Mouse (Mus musculus) ovary, postnatal 10 days (tissue): ENCODE data around the gene Gm43951.
"Not testable (repeated sequence)": the region's sequence is repeated elsewhere in the genome, so short reads cannot be mapped to it uniquely, and the experiment has no call there.

Source experiments
- DNase-seq: peaks from one replicate; pipeline ENCODE4 v3.0.0; 2022; ENCODE audit warnings: low spot score

The Gm43951 gene

GRCm38 (mm10) chr11:72203440-72203839 lies 3.2 kb downstream of the Gm43951 start:
- no peak for DNase-seq

GRCm38 (mm10) chr11:72196506-72196905 lies 10.1 kb downstream of the Gm43951 start:
- no peak for DNase-seq

- DNase-seq = no peak
These were observed 12.4 kb downstream of the Gm43951 start for GRCm38 (mm10) chr11:72194259-72194658.

- no peak for DNase-seq
These were observed 15.8 kb downstream of the Gm43951 start for GRCm38 (mm10) chr11:72190857-72191256.

- DNase-seq = no peak
These were observed 22.4 kb downstream of the Gm43951 start for GRCm38 (mm10) chr11:72184252-72184651.

- no peak for DNase-seq
These were observed 25.5 kb downstream of the Gm43951 start for GRCm38 (mm10) chr11:72181136-72181535.

- DNase-seq = no peak
These were observed 26.1 kb downstream of the Gm43951 start for GRCm38 (mm10) chr11:72180556-72180955.

- no peak for DNase-seq
These were observed 30.1 kb downstream of the Gm43951 start for GRCm38 (mm10) chr11:72176553-72176952.

- no peak for DNase-seq
These were observed 30.7 kb downstream of the Gm43951 start for GRCm38 (mm10) chr11:72175966-72176365.

- DNase-seq = no peak
These were observed 31.9 kb downstream of the Gm43951 start for GRCm38 (mm10) chr11:72174721-72175120.

GRCm38 (mm10) chr11:72173506-72173905 lies 33.1 kb downstream of the Gm43951 start:
- DNase-seq = no peak

GRCm38 (mm10) chr11:72171906-72172305 lies 34.7 kb downstream of the Gm43951 start:
- DNase-seq = not testable (repeated sequence)

GRCm38 (mm10) chr11:72169871-72170270 lies 36.8 kb downstream of the Gm43951 start:
- no peak for DNase-seq

- DNase-seq = no peak
These were observed 43.4 kb downstream of the Gm43951 start for GRCm38 (mm10) chr11:72163198-72163597.

- no peak for DNase-seq
These were observed 50.0 kb downstream of the Gm43951 start for GRCm38 (mm10) chr11:72156624-72157023.

GRCm38 (mm10) chr11:72155981-72156428 lies 50.6 kb downstream of the Gm43951 start:
- no peak for DNase-seq

GRCm38 (mm10) chr11:72155186-72155980 lies 51.3 kb downstream of the Gm43951 start:
- DNase-seq = no peak
